Mouse (Mus musculus) MEL (cell line): ENCODE measurements around the gene Tmem203.

Source experiments
- CTCF ChIP-seq, 3 experiments: IDR thresholded peaks in 2 of 3; conservative IDR thresholded peaks in 1 of 3; 2 replicates each; pipeline ENCODE4 v1.5.1; 2011 to 2012; ENCODE audit warnings: low read length in 3 of 3, low read depth in 2 of 3, mild to moderate bottlenecking in 2 of 3, improper control_type of control experiment in 1 of 3, inconsistent platforms in 1 of 3, mixed read lengths in 1 of 3, moderate library complexity in 1 of 3; ENCODE audit not compliant: control insufficient read depth in 1 of 3, insufficient read depth in 1 of 3, poor library complexity in 1 of 3, severe bottlenecking in 1 of 3
- EP300 ChIP-seq, 2 experiments: IDR thresholded peaks; 2 replicates each; pipeline ENCODE4 v1.6.1; 2011; ENCODE audit warnings: improper control_type of control experiment in 2 of 2, low read length in 2 of 2, low read depth in 1 of 2, mild to moderate bottlenecking in 1 of 2
- GATA1 ChIP-seq: IDR thresholded peaks from 2 replicates; pipeline ENCODE4 v1.6.1; 2011; ENCODE audit warnings: low read depth, low read length, improper control_type of control experiment
- KAT2A ChIP-seq: conservative IDR thresholded peaks from 2 replicates; pipeline ENCODE4 v1.6.1; 2012; ENCODE audit warnings: low read depth, low read length, improper control_type of control experiment, inconsistent platforms
- POLR2A ChIP-seq, 2 experiments: IDR thresholded peaks; 2 replicates each; pipeline ENCODE4 v1.6.1; 2011 to 2012; ENCODE audit warnings: low read length in 2 of 2, mild to moderate bottlenecking in 2 of 2, control low read depth in 1 of 2, improper control_type of control experiment in 1 of 2, low read depth in 1 of 2, moderate library complexity in 1 of 2; ENCODE audit not compliant: control insufficient read depth in 1 of 2, insufficient read depth in 1 of 2, poor library complexity in 1 of 2

GRCm38 (mm10) chr2:25236614-25237013 is 18.6 kb upstream of the Tmem203 start, which contains the start of gene Rnf224:
- no peak for TF ChIP-seq KAT2A
- no peak for TF ChIP-seq CTCF (IDR thresholded peaks at IDR 0.05 in 2 of 3, conservative IDR thresholded peaks at IDR 0.05 in 1 of 3; ENCODE audit: control insufficient read depth in 1 of 3, insufficient read depth in 1 of 3, low read depth in 2 of 3, low read length in 3 of 3, poor library complexity in 1 of 3, severe bottlenecking in 1 of 3)
- TF ChIP-seq GATA1 = no peak
- TF ChIP-seq EP300 (IDR thresholded peaks at IDR 0.05; ENCODE audit: low read depth in 1 of 2, low read length in 2 of 2) = no peak
- no peak for TF ChIP-seq POLR2A (IDR thresholded peaks at IDR 0.05; ENCODE audit: control insufficient read depth in 1 of 2, insufficient read depth in 1 of 2, low read depth in 1 of 2, low read length in 2 of 2, poor library complexity in 1 of 2)
